Mouse (Mus musculus): Measurements from ENCODE around the gene Mpz. TPM values are rescaled to one million over a fixed set of nuclear protein-coding genes. Genes with fewer than 3 reads are reported as not detected.

Mpz gene
- total RNA-seq, 2 experiments from 2014 or later = 24.7 to 27.7 TPM

GRCm38 (mm10) chr1:171193093-171193840, 42.8 kb downstream of the Mpz start:
- Histone ChIP-seq H3K27ac (peak overlapping the region; percentile 71), H3K4me3 (peak overlapping the region; percentile 90)
- TF ChIP-seq CTCF (IDR thresholded peaks at IDR 0.05) = no peak
- no peak for DNase-seq
- intact Hi-C loops (cut with DNase I) = no loop called here

DNA sequence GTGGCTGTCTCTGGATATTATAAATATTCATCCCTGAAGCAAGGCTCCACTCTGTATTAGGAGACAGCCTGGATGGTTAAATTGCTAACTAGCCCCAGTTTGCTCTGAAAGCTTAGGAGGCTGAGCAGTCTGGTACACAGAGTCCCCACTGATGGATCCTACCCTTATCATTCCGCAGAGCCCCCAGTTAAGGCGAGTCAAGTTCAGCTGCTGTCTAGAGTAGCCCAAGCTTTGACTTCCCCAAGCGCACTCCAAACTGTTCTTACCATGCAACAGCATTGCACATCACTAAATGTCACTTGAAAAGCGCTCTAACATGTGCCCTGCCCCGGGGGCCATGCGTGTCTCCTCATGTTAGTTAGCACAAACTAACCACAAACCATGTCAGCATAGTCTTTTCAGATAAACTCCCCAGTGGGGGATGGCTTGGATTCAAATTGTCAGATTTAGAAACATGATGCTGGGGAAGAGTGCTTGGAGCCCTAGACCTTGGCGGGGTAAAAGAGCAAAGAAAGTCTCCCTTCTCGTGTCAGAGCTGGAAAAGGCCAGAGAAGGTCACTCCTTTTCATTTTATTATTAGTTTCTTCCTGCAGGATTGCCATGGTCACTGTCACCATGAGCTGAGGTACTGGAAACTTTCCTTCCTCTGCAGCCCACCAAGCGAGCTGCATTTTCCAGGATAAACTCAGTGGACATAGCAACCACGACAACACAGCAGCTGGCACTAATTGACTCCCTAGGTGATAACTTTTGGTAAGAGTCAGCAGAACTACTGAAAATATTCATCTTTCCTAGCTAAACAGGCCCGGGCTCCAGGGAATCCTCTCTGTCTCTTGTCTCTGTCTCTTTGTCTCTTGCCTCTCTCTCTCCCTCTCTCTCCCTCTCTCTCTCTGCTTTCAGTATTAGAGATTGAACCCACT, 43.7 kb downstream of the Mpz start:
- H3K27ac ChIP-seq = peak overlapping the region; percentile 71
- intact Hi-C loops (cut with DNase I) = no loop called here

DNA sequence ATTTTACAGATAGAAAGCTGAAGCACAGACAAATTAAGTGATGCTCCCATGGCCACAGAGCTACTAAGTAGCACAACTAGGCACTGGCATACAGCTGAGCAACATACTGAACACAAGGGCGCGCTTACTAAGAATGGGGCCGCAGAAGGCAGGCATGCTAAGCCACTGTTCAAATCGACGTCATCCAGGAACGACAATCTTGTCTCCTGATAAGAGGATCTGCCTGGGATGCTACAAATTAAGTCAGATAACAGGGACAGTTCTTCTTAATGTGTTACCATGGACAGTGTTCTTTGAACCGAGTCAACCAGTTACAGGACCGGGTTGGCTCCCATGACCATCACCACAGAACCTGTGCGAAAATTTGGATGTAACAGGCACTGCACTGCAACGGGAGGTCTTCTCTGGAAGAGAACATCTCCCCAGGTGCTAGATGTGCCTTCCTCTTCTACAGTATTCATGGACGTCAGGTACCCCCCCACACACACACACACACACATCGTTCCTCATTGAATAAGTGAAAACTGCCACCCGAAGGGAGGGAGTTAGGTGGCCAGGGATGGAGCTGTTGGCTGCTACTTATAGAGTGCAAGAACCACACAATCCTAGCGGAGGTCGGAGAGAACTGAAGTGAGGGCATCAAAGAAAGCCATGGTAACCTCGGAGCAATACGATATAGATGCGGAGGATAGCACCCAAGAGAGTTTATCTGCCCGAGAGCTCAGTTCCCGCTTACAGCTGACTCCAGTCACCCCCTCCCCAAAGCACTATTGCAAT, 44.7 kb downstream of the Mpz start:
- DNase-seq = no peak
- no peak for TF ChIP-seq CTCF (IDR thresholded peaks at IDR 0.05)
- intact Hi-C loops (cut with DNase I) = no loop called here

More for the DNA sequence above, 43.7 kb downstream of the Mpz start:
- DNase-seq = no peak
- peak overlapping the region; percentile 90 for H3K4me3 ChIP-seq
- no peak for TF ChIP-seq CTCF (IDR thresholded peaks at IDR 0.05)

DNA sequence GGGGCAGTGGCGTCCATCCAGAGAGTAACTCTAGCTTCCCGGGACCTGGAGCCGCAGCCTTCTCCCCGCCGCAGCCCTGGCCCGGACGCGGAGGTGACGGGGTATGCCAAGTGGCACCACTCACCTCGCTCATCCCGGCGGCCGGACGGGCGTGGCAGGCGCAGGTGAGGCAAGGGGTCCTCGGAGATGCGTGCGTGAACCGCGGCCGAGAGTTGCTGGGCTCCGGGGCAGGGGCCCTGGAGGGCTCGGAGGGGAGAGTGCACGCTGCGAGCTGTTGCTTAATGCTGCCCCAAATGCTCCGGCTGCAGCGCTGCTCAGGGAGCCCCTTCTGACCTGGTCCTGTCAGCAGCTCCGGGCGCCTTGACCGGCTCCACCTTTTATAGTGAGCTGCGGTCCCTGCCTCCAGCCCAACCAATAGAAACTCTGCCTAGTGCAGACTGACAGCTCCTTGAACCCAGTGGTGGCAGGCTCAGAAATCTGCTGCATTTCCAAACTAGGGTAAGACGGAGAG, 45.4 kb downstream of the Mpz start, which contains the start of gene Pcp4l1:
TSS of gene Pcp4l1 (minus strand) at position 382 of the 511 bp plus-strand sequence.
- TF ChIP-seq CTCF (IDR thresholded peaks at IDR 0.05) = no peak
- DNase-seq = peak; percentile 82
- intact Hi-C loops (cut with DNase I) = no loop called here
- peak within 1 kb of the TSS; percentile 90 for H3K4me3 ChIP-seq
- H3K27ac ChIP-seq = peak within 1 kb of the TSS; percentile 84

More for the DNA sequence above, 44.7 kb downstream of the Mpz start:
- H3K4me3 ChIP-seq = peak overlapping the region; percentile 90
- H3K27ac ChIP-seq = peak overlapping the region; percentile 84

DNA sequence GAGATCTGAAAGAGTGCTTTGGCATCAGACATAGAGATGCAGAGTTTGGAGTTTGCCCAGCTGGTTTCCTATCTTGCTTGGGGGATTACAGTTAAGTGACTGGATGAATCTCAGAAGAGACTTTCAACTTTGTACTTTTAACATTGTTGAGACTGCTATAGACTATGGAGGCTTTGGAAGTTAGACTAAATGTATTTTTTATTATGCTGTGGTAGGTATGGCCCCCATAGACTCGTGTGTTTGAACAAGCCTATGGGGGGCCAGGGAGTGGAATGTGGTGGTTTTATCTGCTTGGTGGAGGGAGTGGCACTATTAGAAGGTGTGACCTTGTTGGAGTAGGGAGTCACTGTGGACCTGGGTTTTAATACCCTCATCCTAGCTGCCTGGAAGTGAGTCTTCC, 49.0 kb downstream of the Mpz start:
- intact Hi-C loops (cut with DNase I) = no loop called here
- DNase-seq = no peak
- Histone ChIP-seq H3K27ac (no peak overlapping the region), H3K4me3 (no peak overlapping the region)
- no peak for TF ChIP-seq CTCF (IDR thresholded peaks at IDR 0.05)

DNA sequence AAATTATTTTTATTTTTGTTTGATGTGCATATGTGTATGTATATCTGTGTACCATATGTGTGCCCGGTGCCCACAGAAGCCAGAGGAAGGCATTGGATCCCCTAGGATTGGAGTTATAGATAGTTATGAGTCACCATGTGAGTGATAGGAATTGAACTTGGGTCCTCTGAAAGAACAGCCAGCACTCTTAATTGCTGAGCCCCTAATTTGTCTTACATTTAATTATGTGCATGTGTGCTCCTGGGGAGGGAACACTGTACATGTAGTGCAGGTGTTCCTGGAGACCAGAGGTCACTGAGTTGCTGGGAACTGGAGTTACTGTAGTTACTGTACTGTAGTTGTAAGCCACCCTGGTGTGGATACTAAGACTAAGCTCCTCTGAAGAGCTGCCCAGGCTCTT, 50.3 kb downstream of the Mpz start:
- no peak for TF ChIP-seq CTCF (IDR thresholded peaks at IDR 0.05)
- no peak overlapping the region for H3K27ac ChIP-seq

DNA sequence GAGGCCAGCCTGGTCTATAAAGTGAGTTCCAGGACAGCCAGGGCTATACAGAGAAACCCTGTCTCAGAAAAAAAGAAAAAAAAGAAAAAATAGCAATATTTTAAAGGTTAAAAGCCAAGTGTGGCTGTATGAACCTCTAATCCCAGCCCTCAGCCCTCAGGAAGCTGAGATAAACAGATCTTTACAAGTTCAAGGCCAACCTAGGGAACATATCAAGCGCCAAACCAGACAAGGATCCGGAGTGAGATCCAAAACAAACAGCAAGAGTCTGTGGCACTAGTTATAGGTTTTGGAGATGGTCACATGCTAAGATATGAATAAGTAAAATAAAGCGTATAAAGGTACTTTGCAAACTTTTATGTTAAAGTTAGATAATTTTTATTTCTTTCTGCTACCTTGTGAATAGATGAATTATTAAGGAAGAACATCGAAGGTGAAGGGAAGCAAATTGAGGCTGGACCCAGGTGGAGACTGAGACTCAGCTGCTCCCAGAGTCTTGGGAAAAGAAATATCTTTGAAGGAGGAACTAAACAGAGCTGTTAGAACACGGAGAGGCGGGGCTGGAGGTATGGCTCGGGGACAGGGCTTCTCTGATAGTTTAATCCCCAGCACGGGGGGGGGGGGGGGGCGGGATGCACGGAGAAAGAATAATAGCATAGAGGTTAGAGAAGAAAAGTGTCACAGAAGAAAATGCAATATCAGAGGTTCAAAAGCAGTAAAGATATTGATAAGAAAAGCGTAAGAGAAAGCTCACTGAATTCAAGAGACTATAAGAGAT, 53.1 kb downstream of the Mpz start:
- Histone ChIP-seq H3K27ac (peak overlapping the region; percentile 5; the same call in 1 of the 2 replicates), H3K4me3 (no peak overlapping the region)
- DNase-seq = no peak
- no peak for TF ChIP-seq CTCF (IDR thresholded peaks at IDR 0.05)
- intact Hi-C loops (cut with DNase I) = no loop called here

More for the DNA sequence above, 50.3 kb downstream of the Mpz start:
- H3K4me3 ChIP-seq = no peak overlapping the region
- DNase-seq = no peak
- intact Hi-C loops (cut with DNase I) = no loop called here

- TF ChIP-seq CTCF (IDR thresholded peaks at IDR 0.05) = no peak
- peak overlapping the region; percentile 5; the same call in 1 of the 2 replicates for H3K27ac ChIP-seq
- no peak overlapping the region for H3K4me3 ChIP-seq
- intact Hi-C loops (cut with DNase I) = no loop called here
- no peak for DNase-seq
Observed at GRCm38 (mm10) chr1:171204249-171204644, 53.7 kb downstream of the Mpz start.

DNA sequence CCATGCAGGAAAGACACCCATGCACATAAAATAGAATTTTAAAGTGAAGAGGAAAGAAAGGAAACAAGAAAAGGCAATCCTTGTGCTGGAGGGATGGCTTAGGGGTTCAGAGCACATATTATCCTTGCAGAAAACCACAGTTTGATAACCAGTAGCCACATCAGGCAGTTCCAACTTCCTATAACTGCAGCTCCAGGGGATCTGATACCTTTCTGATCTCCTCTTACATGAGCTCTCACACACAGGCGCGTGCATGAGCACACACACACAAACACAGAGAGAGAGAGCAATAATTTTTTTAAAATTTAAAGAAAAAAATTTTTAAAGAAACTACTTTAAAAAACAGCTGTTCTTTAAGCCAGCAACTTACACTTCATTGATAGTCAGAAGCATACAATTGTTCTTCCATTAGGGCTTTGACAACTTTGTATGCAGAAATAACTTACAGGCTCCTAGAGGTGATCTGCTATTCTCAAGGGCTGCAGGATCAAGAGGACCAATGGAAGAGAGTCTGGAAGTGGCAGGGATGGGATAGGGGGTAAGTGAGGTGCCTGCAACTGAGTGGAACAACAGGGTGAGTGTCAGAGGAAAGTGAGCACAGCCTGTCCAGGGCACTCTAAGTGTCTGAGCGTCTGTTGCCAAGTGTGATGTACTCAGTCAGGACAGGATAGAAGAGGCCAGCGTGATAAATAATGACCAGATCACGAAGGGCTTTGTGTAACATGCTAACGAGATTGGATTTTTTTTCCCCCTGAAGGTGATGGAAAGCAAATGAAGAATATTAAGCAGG, 55.4 kb downstream of the Mpz start:
- no peak overlapping the region for H3K4me3 ChIP-seq
- TF ChIP-seq CTCF (IDR thresholded peaks at IDR 0.05) = no peak
- no peak overlapping the region for H3K27ac ChIP-seq
- intact Hi-C loops (cut with DNase I) = no loop called here
- no peak for DNase-seq

- no peak overlapping the region for H3K27ac ChIP-seq
- no peak for TF ChIP-seq CTCF (IDR thresholded peaks at IDR 0.05)
- H3K4me3 ChIP-seq = no peak overlapping the region
- intact Hi-C loops (cut with DNase I) = no loop called here
- no peak for DNase-seq
Observed at GRCm38 (mm10) chr1:171209409-171209808, 58.9 kb downstream of the Mpz start.

Other genes starting within 250 kb of the Mpz start
- gene Fcrlb, start 237.8 kb upstream of the Mpz start, total RNA-seq (2021) = not detected
- not detected for gene Fcrla, start 223.1 kb upstream of the Mpz start, total RNA-seq (2021)
- 1 to 10 TPM; 2.2 to 4.1 TPM for gene Fcgr2b, start 174.2 kb upstream of the Mpz start, total RNA-seq (2021)
- gene Fcgr4, start 131.8 kb upstream of the Mpz start, total RNA-seq (2021) = not detected
- gene Fcgr3, start 85.8 kb upstream of the Mpz start, total RNA-seq (2021) = 1 to 10 TPM; 1.8 to 4.3 TPM
- 1 to 10 TPM in 1 of 2 experiments, under 1 TPM in 1; 0.75 to 1.8 TPM for gene Cfap126, start 36.8 kb upstream of the Mpz start, total RNA-seq (2021)
- gene Sdhc, start 108 bp upstream of the Mpz start, total RNA-seq (2021) = 100 to 1,000 TPM; 635 to 909 TPM
- 10 to 100 TPM; 58.3 to 75.0 TPM for gene Pcp4l1, start 45.6 kb downstream of the Mpz start, total RNA-seq (2021)
- not detected for gene Nr1i3, start 63.3 kb downstream of the Mpz start, total RNA-seq (2021)
- gene Tomm40l, start 71.8 kb downstream of the Mpz start, total RNA-seq (2021) = 10 to 100 TPM; 43.2 to 56.3 TPM
- under 1 TPM in 1 of 2 experiments, not detected in 1; 0.59 TPM for gene Apoa2, start 74.3 kb downstream of the Mpz start, total RNA-seq (2021)
- 1 to 10 TPM; 2.5 to 6.1 TPM for gene Fcer1g, start 83.7 kb downstream of the Mpz start, total RNA-seq (2021)
- gene Adamts4, start 99.7 kb downstream of the Mpz start, total RNA-seq (2021) = under 1 TPM; 0.15 to 0.73 TPM
- 1,000 to 10,000 TPM; 1,014 to 1,063 TPM for gene Ndufs2, start 100.7 kb downstream of the Mpz start, total RNA-seq (2021)
- 10 to 100 TPM; 12.1 to 12.5 TPM for gene B4galt3, start 119.6 kb downstream of the Mpz start, total RNA-seq (2021)
- 1 to 10 TPM; 7.9 to 8.6 TPM for gene Ppox, start 130.5 kb downstream of the Mpz start, total RNA-seq (2021)
- gene Usp21, start 137.3 kb downstream of the Mpz start, total RNA-seq (2021) = 10 to 100 TPM; 15.8 to 18.7 TPM
- gene Ufc1, start 144.3 kb downstream of the Mpz start, total RNA-seq (2021) = 10 to 100 TPM; 84.3 to 93.2 TPM
- gene Dedd, start 178.4 kb downstream of the Mpz start, total RNA-seq (2021) = 10 to 100 TPM; 32.4 to 35.5 TPM
- 10 to 100 TPM; 29.4 to 30.4 TPM for gene Nit1, start 194.9 kb downstream of the Mpz start, total RNA-seq (2021)
- 100 to 1,000 TPM in 1 of 2 experiments, 10 to 100 TPM in 1; 93.2 to 101 TPM for gene Pfdn2, start 195.0 kb downstream of the Mpz start, total RNA-seq (2021)
- not detected for gene Klhdc9, start 210.1 kb downstream of the Mpz start, total RNA-seq (2021)
- under 1 TPM in 1 of 2 experiments, not detected in 1; 0.06 TPM for gene Nectin4, start 219.4 kb downstream of the Mpz start, total RNA-seq (2021)
- gene Arhgap30, start 238.2 kb downstream of the Mpz start, total RNA-seq (2021) = under 1 TPM; 0.38 to 0.73 TPM